Mouse (Mus musculus): ENCODE data around the gene Kcnk2. TPM values are rescaled to one million over a fixed set of nuclear protein-coding genes. Genes with fewer than 3 reads are reported as not detected.
A peak's percentile ranks its signal among the peaks of the same experiment; 100 is the strongest.

Kcnk2 gene
- polyA plus RNA-seq, 1 experiment from 2014 or later: 0.55 TPM

GRCm38 (mm10) chr1:189214477-189214876 is 187.6 kb downstream of the Kcnk2 start:
- H3K4me1 ChIP-seq: peaks cover 14% of the 10 kb centered on the region
- 83% methylated on average over 3 of the region's 3 CpGs for WGBS
- H3K9me3 ChIP-seq: no peaks in the 10 kb centered on the region
- 0 out of 2 replicates have a peak overlapping the region, but pooled peaks have one; percentile 33 for H3K27ac ChIP-seq (replicated peaks)
- no peaks in the 10 kb centered on the region for H3K36me3 ChIP-seq
- ATAC-seq (ENCODE audit: extremely low read depth, insufficient number of reproducible peaks, low FRiP score, low TSS enrichment): no peak
- no peaks in the 10 kb centered on the region for H3K27me3 ChIP-seq (replicated peaks)
- H3K4me2 ChIP-seq: no peak overlapping the region
- H3K9ac ChIP-seq: no peak overlapping the region
- H3K4me3 ChIP-seq: no peak overlapping the region

DNA sequence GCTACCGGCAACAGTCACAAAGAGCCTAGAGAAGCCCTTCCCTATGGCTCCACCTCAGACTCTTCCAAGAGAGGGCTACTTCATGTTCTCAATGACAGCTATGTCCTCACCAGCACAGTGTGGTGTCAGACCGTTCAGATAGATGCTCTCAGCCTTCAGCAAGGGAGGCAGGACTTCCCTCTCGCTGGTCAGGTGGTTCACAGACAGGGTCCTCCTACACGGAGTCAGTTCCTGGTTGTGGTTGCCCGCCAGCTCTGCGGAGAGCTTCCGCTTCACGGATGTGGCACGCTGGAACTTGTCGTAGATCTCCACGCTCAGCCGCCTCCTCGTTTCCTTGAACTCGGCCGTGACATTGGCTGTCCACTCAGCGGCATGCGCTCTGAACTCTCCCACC is 192.4 kb downstream of the Kcnk2 start:
- no peak overlapping the region for H3K27ac ChIP-seq (replicated peaks)
- no peaks in the 10 kb centered on the region for H3K27me3 ChIP-seq (replicated peaks)
- peaks cover 5% of the 10 kb centered on the region; the same call in 1 of the 2 replicates for H3K4me1 ChIP-seq
- H3K4me3 ChIP-seq: no peak overlapping the region
- no peak overlapping the region for H3K9ac ChIP-seq
- H3K36me3 ChIP-seq: no peaks in the 10 kb centered on the region
- 84% methylated on average over 17 of the region's 17 CpGs for WGBS
- no peak overlapping the region for H3K4me2 ChIP-seq
- no peaks in the 10 kb centered on the region for H3K9me3 ChIP-seq
- ATAC-seq (ENCODE audit: extremely low read depth, insufficient number of reproducible peaks, low FRiP score, low TSS enrichment): no peak

GRCm38 (mm10) chr1:189209029-189209714 is 192.9 kb downstream of the Kcnk2 start:
- no peaks in the 10 kb centered on the region for H3K36me3 ChIP-seq
- WGBS: 69% methylated on average over 12 of the region's 12 CpGs
- H3K4me3 ChIP-seq: no peak overlapping the region
- no peaks in the 10 kb centered on the region for H3K27me3 ChIP-seq (replicated peaks)
- no peaks in the 10 kb centered on the region for H3K9me3 ChIP-seq
- H3K27ac ChIP-seq (replicated peaks): no peak overlapping the region
- no peak overlapping the region for H3K9ac ChIP-seq
- H3K4me1 ChIP-seq: peaks cover 3% of the 10 kb centered on the region
- H3K4me2 ChIP-seq: no peak overlapping the region
- ATAC-seq (ENCODE audit: extremely low read depth, insufficient number of reproducible peaks, low FRiP score, low TSS enrichment): no peak

GRCm38 (mm10) chr1:189208605-189209004 is 193.5 kb downstream of the Kcnk2 start:
- H3K4me3 ChIP-seq: no peak overlapping the region
- H3K36me3 ChIP-seq: no peaks in the 10 kb centered on the region
- ATAC-seq (ENCODE audit: extremely low read depth, insufficient number of reproducible peaks, low FRiP score, low TSS enrichment): no peak
- 77% methylated on average over 9 of the region's 9 CpGs for WGBS
- no peak overlapping the region for H3K27ac ChIP-seq (replicated peaks)
- peaks cover 3% of the 10 kb centered on the region; the same call in 1 of the 2 replicates for H3K4me1 ChIP-seq
- no peaks in the 10 kb centered on the region for H3K9me3 ChIP-seq
- H3K9ac ChIP-seq: no peak overlapping the region
- no peaks in the 10 kb centered on the region for H3K27me3 ChIP-seq (replicated peaks)
- no peak overlapping the region for H3K4me2 ChIP-seq

DNA sequence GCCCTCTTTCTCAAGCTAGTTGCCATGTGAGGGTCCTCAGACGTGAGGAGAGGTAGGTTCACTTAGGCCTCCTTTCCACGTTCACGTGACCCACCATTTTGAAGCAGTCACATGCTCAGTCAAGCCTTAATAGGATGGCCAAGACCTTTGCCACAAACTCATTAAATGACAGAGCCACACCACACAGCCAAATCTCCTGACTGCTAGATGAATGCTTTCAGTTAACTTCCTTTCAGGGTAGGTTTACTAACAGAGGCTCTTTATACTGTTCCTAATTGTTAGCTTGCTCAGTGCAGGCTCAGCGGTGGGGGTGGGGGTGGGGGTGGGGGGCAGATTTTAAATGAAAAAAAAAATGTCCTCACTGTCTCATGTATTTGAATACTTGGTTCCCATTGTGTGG is 206.3 kb downstream of the Kcnk2 start:
- Histone ChIP-seq H3K4me1 (no peaks in the 10 kb centered on the region), H3K36me3 (no peaks in the 10 kb centered on the region), H3K4me3 (no peak overlapping the region), H3K27ac (replicated peaks) (no peak overlapping the region), H3K27me3 (replicated peaks) (no peaks in the 10 kb centered on the region), H3K4me2 (no peak overlapping the region), H3K9me3 (no peaks in the 10 kb centered on the region), H3K9ac (no peak overlapping the region)
- WGBS: 79% methylated on average over 4 of the region's 4 CpGs
- no peak for ATAC-seq (ENCODE audit: extremely low read depth, insufficient number of reproducible peaks, low FRiP score, low TSS enrichment)

GRCm38 (mm10) chr1:189187737-189188390 is 214.2 kb downstream of the Kcnk2 start:
- Histone ChIP-seq H3K36me3 (no peaks in the 10 kb centered on the region), H3K4me3 (no peak overlapping the region), H3K27me3 (replicated peaks) (no peaks in the 10 kb centered on the region), H3K4me2 (no peak overlapping the region), H3K9me3 (no peaks in the 10 kb centered on the region), H3K4me1 (peaks cover 18% of the 10 kb centered on the region), H3K27ac (replicated peaks) (peak overlapping the region; percentile 46), H3K9ac (no peak overlapping the region)
- 49% methylated on average over 12 of the region's 12 CpGs for WGBS
- ATAC-seq (ENCODE audit: extremely low read depth, insufficient number of reproducible peaks, low FRiP score, low TSS enrichment): no peak

GRCm38 (mm10) chr1:189185206-189185750 is 216.8 kb downstream of the Kcnk2 start:
- no peaks in the 10 kb centered on the region for H3K36me3 ChIP-seq
- ATAC-seq (ENCODE audit: extremely low read depth, insufficient number of reproducible peaks, low FRiP score, low TSS enrichment): no peak
- no peaks in the 10 kb centered on the region for H3K9me3 ChIP-seq
- no peaks in the 10 kb centered on the region for H3K27me3 ChIP-seq (replicated peaks)
- H3K9ac ChIP-seq: peak overlapping the region; percentile 45
- 40% methylated on average over 7 of the region's 7 CpGs for WGBS
- peaks cover 18% of the 10 kb centered on the region for H3K4me1 ChIP-seq
- no peak overlapping the region for H3K4me2 ChIP-seq
- no peak overlapping the region for H3K4me3 ChIP-seq
- H3K27ac ChIP-seq (replicated peaks): peak overlapping the region; percentile 71

DNA sequence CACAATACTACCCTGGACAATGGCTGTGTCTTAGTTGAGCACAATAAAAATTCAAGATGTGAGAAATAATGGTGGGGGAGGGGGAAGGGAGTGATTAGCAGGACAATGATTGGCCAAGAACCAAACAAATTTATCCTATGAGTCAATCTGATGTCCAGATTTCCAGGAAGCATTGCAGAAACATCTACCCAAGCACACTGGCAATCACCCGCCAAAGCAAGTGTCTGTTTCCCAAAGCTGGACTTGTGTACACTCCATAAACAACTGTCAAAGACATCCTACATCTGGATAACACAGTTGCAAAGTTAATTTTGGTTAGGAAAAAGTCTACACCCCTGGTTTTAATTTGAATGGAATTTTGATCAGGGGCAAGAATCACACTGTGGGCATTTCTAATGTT is 224.3 kb downstream of the Kcnk2 start:
- Histone ChIP-seq H3K9ac (no peak overlapping the region), H3K27me3 (replicated peaks) (no peaks in the 10 kb centered on the region), H3K9me3 (no peaks in the 10 kb centered on the region), H3K4me1 (0 out of 2 replicates have a peak, but pooled peaks cover 5% of the 10 kb centered on the region), H3K4me3 (no peak overlapping the region), H3K4me2 (no peak overlapping the region), H3K36me3 (no peaks in the 10 kb centered on the region), H3K27ac (replicated peaks) (no peak overlapping the region)
- WGBS: 74% methylated on average over 1 of the region's 1 CpGs
- no peak for ATAC-seq (ENCODE audit: extremely low read depth, insufficient number of reproducible peaks, low FRiP score, low TSS enrichment)

GRCm38 (mm10) chr1:189173479-189173878 is 228.6 kb downstream of the Kcnk2 start:
- no peak overlapping the region for H3K9ac ChIP-seq
- no peak for ATAC-seq (ENCODE audit: extremely low read depth, insufficient number of reproducible peaks, low FRiP score, low TSS enrichment)
- no peak overlapping the region for H3K4me3 ChIP-seq
- H3K4me2 ChIP-seq: no peak overlapping the region
- no peaks in the 10 kb centered on the region for H3K36me3 ChIP-seq
- H3K4me1 ChIP-seq: 0 out of 2 replicates have a peak, but pooled peaks cover 5% of the 10 kb centered on the region
- WGBS: 77% methylated on average over 8 of the region's 8 CpGs
- no peaks in the 10 kb centered on the region for H3K9me3 ChIP-seq
- H3K27ac ChIP-seq (replicated peaks): no peak overlapping the region
- no peaks in the 10 kb centered on the region for H3K27me3 ChIP-seq (replicated peaks)

DNA sequence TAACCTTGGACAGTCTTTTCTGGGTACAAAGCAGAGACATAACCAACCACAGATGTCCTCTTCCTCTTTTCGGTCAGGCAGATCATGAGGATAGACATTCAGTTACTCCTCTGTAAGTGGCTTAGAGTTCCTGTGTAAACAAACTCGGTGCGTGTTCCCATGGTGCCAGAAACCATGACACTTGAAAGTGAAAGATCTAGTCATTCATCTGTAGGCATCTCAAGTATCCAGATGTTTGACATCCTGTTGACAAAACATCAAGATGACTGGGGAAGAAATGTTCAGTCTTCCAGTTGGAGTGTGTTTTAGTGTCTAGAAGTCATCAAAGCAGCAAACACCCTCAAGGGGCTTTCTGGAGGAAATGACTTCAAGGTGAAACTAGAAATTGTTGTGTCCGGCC is 230.9 kb downstream of the Kcnk2 start:
- Histone ChIP-seq H3K9ac (no peak overlapping the region), H3K4me1 (no peaks in the 10 kb centered on the region), H3K27me3 (replicated peaks) (no peaks in the 10 kb centered on the region), H3K4me3 (no peak overlapping the region), H3K4me2 (no peak overlapping the region), H3K36me3 (no peaks in the 10 kb centered on the region), H3K9me3 (no peaks in the 10 kb centered on the region), H3K27ac (replicated peaks) (no peak overlapping the region)
- WGBS: 63% methylated on average over 4 of the region's 4 CpGs
- no peak for ATAC-seq (ENCODE audit: extremely low read depth, insufficient number of reproducible peaks, low FRiP score, low TSS enrichment)

DNA sequence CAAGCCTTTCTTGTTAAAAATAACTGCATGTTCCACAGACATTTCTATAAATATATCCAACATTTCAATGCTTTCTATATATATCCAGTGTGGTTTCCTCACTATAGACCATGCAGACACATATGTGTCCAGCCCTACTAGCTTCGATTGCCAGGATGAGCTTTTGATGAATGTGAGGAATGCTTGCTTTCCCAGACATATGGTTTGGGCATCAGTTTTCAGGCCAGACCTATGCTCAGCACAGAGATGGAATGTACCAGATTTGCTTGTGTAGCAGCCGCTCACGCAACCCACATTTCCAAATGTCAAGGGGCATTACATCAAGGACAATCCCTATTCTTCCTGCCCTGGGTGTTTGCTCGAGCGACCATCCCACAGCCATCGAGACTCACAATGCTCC is 236.3 kb downstream of the Kcnk2 start:
- WGBS: 81% methylated on average over 6 of the region's 6 CpGs
- Histone ChIP-seq H3K27ac (replicated peaks) (no peak overlapping the region), H3K36me3 (no peaks in the 10 kb centered on the region), H3K9ac (no peak overlapping the region), H3K4me2 (no peak overlapping the region), H3K27me3 (replicated peaks) (no peaks in the 10 kb centered on the region), H3K4me1 (peaks cover 15% of the 10 kb centered on the region), H3K9me3 (no peaks in the 10 kb centered on the region), H3K4me3 (no peak overlapping the region)
- no peak for ATAC-seq (ENCODE audit: extremely low read depth, insufficient number of reproducible peaks, low FRiP score, low TSS enrichment)

Data from heart, embryonic 13.5 days (tissue).